Mouse (Mus musculus) right cerebral cortex, postnatal 4 days (tissue): Measurements from ENCODE around the gene Gzmc.
"Not testable (repeated sequence)": the region's sequence is repeated elsewhere in the genome, so short reads cannot be mapped to it uniquely, and the experiment has no call there.

Experiments used
- DNase-seq: peaks from one replicate; pipeline ENCODE4 v3.0.0-alpha.2; 2022

The Gzmc gene

GRCm38 (mm10) chr14:56234556-56234955, at the start of gene Gzmc:
Gzmc (minus strand) TSS chr14:56234656.
- no peak for DNase-seq

GRCm38 (mm10) chr14:56283816-56284215, 49.4 kb upstream of the Gzmc start:
- no peak for DNase-seq

DNA sequence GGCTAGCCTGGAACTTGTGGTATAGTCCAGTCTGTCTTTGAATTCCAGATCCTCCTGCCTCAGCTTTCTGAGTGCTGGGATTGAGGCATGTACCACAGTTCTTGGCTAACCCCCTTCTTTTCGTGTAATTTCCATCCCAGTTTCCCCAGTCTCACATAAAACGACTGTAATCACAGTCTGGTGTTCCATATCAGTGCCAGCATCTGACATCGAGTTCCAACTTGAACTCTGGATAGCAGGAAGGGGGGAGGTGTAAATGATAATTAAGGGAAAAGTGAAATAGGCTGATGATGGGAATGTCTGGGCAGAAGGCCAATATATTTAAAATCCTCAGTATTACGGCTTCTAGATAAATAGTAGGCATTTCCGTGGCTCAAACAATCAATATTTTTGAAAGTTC, 46.6 kb upstream of the Gzmc start:
- DNase-seq: no peak

GRCm38 (mm10) chr14:56278691-56279090, 44.2 kb upstream of the Gzmc start:
- not testable (repeated sequence) for DNase-seq

DNA sequence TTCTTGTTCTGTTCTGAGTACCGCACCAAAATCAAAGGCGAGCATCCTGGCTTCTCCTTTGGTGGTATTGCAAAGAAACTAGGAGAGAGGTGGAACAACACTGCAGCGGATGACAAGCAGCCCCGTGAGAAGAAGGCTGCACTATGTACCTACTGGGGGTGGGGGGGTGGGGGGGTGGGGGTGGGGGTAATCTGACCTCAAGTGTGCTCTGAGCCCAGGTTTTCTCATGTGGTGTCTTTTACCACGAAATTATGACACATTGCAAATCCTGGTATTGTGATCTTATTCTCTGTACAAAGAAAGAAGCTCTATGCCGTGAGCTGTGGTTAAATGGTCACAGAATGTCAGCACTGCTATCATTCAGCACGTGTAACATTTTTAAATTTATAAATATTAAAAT, 41.6 kb upstream of the Gzmc start:
- not testable (repeated sequence) for DNase-seq

GRCm38 (mm10) chr14:56266109-56266508, 31.7 kb upstream of the Gzmc start:
- DNase-seq: no peak

GRCm38 (mm10) chr14:56262153-56262552, 27.7 kb upstream of the Gzmc start, which contains the start of gene Gzmb:
Gzmb (minus strand) TSS chr14:56262260.
- DNase-seq: no peak

DNA sequence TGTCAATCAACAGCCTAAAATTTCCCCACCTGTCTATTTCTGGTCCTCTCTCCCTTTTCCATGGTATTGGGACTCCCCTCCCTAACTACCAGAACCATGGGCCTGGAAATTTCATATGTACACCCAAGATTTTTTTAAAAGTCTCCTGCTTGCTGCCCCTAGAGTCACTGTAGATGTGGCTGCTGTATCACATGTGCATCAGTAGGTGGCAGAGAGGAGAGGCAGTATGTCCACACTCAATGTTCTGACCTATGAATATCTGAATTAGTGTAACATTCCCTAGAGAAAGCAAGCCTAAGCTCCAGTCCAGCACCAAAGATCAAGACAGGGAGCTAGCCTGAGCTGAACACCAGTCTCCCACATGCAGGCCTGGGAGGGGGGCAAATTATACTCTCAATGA, 6.0 kb upstream of the Gzmc start:
- no peak for DNase-seq

DNA sequence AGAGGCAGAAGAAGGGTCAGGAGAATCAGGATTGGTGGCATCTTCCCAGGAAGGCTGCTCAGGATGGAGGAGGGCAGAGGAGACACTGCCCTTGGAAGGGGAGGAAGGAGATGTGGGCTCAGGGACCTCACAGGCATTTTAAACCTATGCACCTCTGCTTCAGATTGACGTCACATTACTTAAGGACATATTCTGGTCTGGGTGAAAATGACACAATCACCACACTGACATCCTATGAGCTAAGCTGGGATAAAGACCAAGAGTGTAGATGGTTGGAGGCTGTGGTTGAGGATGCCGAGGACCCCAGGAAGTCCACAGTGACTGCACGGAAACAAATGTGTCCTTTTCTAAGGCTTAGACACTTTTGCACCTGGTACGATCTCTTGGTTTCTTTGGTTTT, 23.1 kb downstream of the Gzmc start, which contains the start of gene Gzmf:
TSS of gene Gzmf (minus strand) at position 101 of the 400 bp plus-strand sequence.
- DNase-seq: no peak

DNA sequence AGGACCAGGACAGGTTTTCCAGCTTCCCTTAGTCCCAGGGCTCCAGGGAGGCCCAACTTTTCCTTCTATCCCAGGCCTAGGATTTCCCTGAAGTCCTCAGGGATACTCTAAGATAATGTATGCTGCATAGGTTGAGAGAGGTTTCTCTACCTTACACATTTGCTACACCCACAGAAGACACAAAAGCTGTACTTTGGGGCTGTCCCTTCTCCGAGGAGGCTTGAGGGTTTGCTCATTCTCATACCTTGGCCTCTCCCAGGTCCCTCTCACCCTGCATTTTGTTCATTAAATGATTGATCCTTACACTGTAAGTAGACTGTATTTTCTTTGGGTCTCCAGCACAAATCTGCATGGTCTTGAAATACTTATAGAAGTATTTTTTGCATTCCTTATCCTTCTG, 28.8 kb downstream of the Gzmc start:
- DNase-seq: no peak

GRCm38 (mm10) chr14:56205021-56205420, 29.4 kb downstream of the Gzmc start:
- DNase-seq: peak; percentile 30

DNA sequence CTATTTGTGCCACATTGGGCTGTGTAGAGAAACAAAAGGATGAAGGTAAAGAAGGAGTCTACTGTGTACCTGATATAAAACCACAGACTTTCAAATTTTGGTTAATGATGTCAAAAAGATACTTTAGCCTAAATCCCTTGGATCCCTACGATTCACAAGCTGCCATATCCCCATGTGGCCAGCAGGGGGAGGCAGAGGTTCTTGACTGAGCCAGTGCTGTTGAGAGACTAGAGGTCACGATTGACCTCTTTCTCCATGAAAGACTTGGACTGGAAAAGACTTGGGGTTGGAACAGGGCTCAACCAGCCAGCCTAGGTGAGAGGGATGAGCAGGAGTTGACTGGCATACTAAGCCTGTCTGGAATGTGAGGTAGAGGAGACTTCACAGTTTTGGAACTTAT, 30.5 kb downstream of the Gzmc start:
- peak; percentile 61 for DNase-seq

DNA sequence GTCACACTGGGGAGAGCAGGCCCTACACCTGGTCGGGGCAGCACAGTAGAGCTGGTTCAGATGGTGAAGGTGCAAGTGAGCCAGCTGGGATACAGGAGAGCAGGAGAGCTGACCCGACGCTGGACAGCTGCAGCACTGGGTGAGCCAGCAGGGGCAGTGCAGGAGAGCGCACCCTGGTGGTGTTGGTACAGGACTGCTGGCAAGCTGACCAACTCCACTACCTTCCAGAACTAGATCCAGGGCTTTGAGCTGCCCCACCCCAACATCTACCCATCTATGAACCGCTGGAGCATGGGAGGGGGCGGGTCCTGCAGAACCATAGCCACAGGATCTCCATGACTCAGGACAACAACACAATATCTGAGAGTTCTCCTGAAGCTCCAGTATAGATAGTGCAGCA, 47.5 kb downstream of the Gzmc start:
- no peak for DNase-seq

- no peak for DNase-seq
Measured at GRCm38 (mm10) chr14:56186521-56186920, 47.9 kb downstream of the Gzmc start.
